Mouse (Mus musculus): ENCODE data around the gene Hck. TPM values are rescaled to one million over a fixed set of nuclear protein-coding genes. Genes with fewer than 3 reads are reported as not detected.

The Hck gene
- polyA plus RNA-seq, 1 experiment = 8.1 TPM

DNA sequence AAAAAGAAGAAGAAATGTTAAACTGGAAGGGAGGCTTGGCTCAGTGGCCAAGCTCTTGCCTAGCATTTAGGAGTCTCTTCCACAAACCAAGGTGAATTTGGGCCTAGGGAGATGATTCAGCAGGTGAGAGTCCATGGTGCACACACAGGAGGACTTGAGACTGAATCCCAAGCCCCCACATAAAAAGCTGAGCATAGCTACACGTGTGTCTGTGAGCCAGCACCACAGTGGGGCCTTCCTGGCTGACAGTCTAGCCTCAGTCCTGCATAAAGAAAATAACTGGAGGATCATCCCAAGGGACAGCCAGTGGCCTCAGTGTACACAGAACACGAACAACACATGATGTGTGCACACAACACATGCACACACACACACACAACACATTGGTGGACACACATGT is 19.0 kb upstream of the Hck start:
- H3K9me3 ChIP-seq = no peaks in the 10 kb centered on the region
- no peak for TF ChIP-seq FLI1 (IDR thresholded peaks at IDR 0.05; ENCODE audit: low read length)
- TF ChIP-seq GATA1 (IDR thresholded peaks at IDR 0.05; ENCODE audit: borderline replicate concordance, low read length) = no peak

DNA sequence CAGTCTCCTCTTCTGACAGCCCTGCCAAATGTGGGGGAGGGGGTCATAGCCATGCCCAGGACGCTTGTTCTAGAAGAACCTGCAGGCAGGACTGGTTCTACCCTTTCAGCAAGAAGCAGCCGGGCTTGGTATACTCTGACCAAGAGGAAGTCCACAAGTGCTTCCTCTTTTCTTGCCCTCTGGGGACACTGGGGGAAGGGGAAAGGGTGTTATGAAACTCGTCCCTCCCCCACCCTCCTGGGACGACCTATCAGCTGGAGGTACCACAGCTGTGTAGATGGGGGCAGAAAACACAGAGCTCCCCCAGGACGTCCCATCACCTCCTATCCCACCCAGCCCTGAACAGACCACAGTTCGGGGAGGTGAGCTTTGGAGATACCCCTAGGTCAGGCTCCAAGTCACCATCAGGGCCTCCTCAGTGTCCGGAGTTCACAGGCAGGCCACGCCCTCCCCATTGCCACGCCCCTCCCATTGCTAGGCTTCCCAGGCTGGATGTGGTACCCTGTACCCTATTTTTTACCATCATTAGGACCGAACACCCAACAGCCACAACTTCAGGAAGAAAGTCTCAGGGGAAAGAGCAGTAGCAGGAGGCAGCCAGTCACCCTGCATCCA is 17.6 kb upstream of the Hck start:
- peak overlapping the region; percentile 29 for H3K4me3 ChIP-seq (replicated peaks)

More for the DNA sequence above, 19.0 kb upstream of the Hck start:
- Histone ChIP-seq H3K36me3 (replicated peaks; ENCODE audit: low read length) (no peaks in the 10 kb centered on the region), H3K27me3 (replicated peaks) (peaks cover 9% of the 10 kb centered on the region), H3K4me1 (peaks cover 29% of the 10 kb centered on the region), H3K4me3 (replicated peaks) (no peak overlapping the region)

DNA sequence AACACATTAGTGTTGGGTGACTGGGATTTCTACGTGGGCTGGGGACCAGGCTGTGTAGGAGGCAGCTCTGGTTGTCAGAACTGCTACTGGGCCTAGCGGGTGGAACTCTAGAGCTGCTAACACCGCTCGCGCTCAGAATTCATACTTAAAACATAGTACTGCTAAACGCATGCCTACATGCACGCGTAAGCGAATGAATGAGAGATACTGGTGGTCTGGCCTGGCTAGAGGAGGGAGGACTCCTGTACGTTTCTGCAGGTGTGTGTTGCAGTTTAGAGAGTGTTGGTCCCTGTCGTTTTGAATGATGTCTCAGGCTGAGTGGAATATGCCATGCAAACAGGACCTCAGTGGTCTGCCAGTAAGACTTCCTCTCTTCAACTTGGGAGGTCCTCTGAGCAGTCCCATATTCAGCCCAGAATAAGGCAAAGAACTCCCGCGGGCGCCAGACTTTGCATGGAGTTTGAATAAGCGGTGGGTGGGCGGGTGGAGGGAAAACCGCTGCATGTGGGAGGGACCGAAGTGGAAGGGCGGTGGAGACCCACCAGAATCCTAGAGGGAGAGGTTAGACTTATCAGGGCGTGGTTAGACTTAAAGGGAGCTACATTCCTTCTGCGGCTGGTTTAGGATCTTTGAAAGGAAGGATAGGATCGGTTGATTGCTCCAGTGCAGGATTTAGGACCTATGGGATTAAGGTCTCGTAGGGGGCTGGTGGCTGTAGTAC is 1.1 kb upstream of the Hck start:
- Histone ChIP-seq H3K4me1 (peaks cover 12% of the 10 kb centered on the region), H3K9me3 (no peaks in the 10 kb centered on the region), H3K27me3 (replicated peaks) (peaks cover 94% of the 10 kb centered on the region), H3K36me3 (replicated peaks; ENCODE audit: low read length) (no peaks in the 10 kb centered on the region), H3K4me3 (replicated peaks) (no peak overlapping the region)
- TF ChIP-seq GATA1 (IDR thresholded peaks at IDR 0.05; ENCODE audit: borderline replicate concordance, low read length) = no peak
- TF ChIP-seq FLI1 (IDR thresholded peaks at IDR 0.05; ENCODE audit: low read length) = no peak

More for the DNA sequence above, 17.6 kb upstream of the Hck start:
- H3K4me1 ChIP-seq = peaks cover 22% of the 10 kb centered on the region
- no peaks in the 10 kb centered on the region for H3K9me3 ChIP-seq
- no peaks in the 10 kb centered on the region for H3K36me3 ChIP-seq (replicated peaks; ENCODE audit: low read length)
- no peak for TF ChIP-seq FLI1 (IDR thresholded peaks at IDR 0.05; ENCODE audit: low read length)
- TF ChIP-seq GATA1 (IDR thresholded peaks at IDR 0.05; ENCODE audit: borderline replicate concordance, low read length) = no peak
- peaks cover 9% of the 10 kb centered on the region for H3K27me3 ChIP-seq (replicated peaks)

DNA sequence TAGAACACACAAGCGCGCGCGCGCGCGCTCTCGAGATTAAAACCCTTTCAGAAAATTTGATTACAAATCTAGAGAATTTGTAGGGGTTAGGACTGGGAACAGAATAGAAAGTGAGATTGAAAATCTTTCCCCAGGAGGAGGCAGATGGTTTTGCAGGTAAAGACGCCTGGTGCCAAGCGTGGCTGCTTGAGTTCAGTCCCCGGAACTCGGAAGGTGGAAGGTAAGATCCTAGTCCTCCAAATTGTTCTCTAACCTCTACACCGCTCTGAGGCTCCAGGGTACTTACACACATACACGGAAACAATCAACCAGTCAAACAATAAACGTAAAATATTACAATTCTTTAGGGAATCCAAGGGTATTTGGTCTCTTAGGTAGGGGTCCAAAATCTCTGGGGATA is 466 bp upstream of the Hck start:
- TF ChIP-seq FLI1 (IDR thresholded peaks at IDR 0.05; ENCODE audit: low read length) (no peak), GATA1 (IDR thresholded peaks at IDR 0.05; ENCODE audit: borderline replicate concordance, low read length) (no peak)
- Histone ChIP-seq H3K27me3 (replicated peaks) (peaks cover 95% of the 10 kb centered on the region), H3K36me3 (replicated peaks; ENCODE audit: low read length) (no peaks in the 10 kb centered on the region), H3K4me1 (peaks cover 12% of the 10 kb centered on the region), H3K4me3 (replicated peaks) (no peak overlapping the region), H3K9me3 (no peaks in the 10 kb centered on the region)

DNA sequence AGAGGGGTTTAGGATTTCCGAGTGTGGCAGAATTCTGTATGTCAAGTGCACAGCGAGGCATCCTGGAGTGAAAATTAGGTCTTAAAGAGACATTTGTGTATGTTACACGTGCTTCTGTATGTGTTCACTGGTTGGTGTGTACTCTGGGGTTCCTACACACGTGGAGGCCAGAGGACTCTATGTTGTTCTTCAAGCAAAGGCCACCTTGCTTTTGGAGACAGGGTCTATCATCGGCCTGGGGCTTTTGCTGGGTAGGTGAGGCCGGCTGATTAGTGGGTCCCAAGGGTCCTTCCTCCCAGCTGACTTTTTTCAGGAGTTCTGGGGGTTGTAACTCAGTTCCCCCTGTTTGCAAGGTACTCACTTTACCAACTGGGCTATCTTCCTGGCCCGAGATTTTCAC is 1.3 kb downstream of the Hck start:
- H3K27me3 ChIP-seq (replicated peaks) = peaks cover 95% of the 10 kb centered on the region
- peak overlapping the region; percentile 89 for H3K4me3 ChIP-seq (replicated peaks)
- H3K36me3 ChIP-seq (replicated peaks; ENCODE audit: low read length) = no peaks in the 10 kb centered on the region
- peaks cover 12% of the 10 kb centered on the region for H3K4me1 ChIP-seq
- H3K9me3 ChIP-seq = no peaks in the 10 kb centered on the region
- TF ChIP-seq FLI1 (IDR thresholded peaks at IDR 0.05; ENCODE audit: low read length) (no peak), GATA1 (IDR thresholded peaks at IDR 0.05; ENCODE audit: borderline replicate concordance, low read length) (no peak)

DNA sequence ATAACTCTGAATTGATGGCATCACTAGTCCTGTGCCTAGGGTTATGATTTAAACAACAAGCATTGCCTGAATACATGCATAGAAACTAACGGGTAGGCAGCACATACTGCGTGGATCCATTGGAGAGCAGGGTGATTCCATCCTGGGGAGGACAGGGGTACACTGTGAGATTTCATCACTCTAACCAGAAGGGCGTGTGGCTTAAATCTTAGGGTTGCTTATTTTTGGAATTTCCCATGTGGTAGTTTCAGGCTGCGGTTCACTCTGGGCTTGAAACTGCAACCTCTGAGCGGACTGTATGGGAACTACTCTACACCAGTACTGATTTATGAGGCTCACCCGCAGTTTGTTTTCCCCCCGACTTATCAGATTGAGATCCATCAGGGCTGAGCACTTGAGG is 3.0 kb downstream of the Hck start:
- H3K27me3 ChIP-seq (replicated peaks) = peaks cover 82% of the 10 kb centered on the region
- TF ChIP-seq FLI1 (IDR thresholded peaks at IDR 0.05; ENCODE audit: low read length) = no peak
- no peak for TF ChIP-seq GATA1 (IDR thresholded peaks at IDR 0.05; ENCODE audit: borderline replicate concordance, low read length)
- H3K4me3 ChIP-seq (replicated peaks) = peak overlapping the region; percentile 44
- peaks cover 26% of the 10 kb centered on the region for H3K4me1 ChIP-seq
- H3K36me3 ChIP-seq (replicated peaks; ENCODE audit: low read length) = no peaks in the 10 kb centered on the region
- no peaks in the 10 kb centered on the region for H3K9me3 ChIP-seq

DNA sequence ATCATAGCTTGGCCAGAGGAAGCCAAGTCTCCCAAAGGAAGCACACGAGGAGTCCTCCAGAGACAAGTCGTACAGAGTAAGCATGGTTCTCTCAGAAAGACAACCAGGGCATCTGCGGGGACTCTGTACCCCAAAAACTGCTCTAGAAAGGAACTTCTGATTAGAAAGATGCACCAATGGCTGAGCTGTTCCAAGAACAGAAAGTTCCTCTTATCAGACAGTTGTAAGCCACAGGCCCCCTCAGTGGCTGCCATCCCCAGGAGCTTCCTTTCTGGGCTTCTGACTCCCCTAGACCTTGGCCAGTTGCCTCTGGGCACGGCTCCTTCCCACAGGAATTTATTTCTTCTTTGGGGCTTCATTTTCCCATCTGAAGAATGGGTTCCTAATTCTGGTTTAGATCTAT is 7.4 kb downstream of the Hck start:
- no peak for TF ChIP-seq GATA1 (IDR thresholded peaks at IDR 0.05; ENCODE audit: borderline replicate concordance, low read length)
- TF ChIP-seq FLI1 (IDR thresholded peaks at IDR 0.05; ENCODE audit: low read length) = no peak
- Histone ChIP-seq H3K4me3 (replicated peaks) (no peak overlapping the region), H3K36me3 (replicated peaks; ENCODE audit: low read length) (no peaks in the 10 kb centered on the region), H3K27me3 (replicated peaks) (peaks cover 43% of the 10 kb centered on the region), H3K4me1 (peaks cover 22% of the 10 kb centered on the region), H3K9me3 (no peaks in the 10 kb centered on the region)

DNA sequence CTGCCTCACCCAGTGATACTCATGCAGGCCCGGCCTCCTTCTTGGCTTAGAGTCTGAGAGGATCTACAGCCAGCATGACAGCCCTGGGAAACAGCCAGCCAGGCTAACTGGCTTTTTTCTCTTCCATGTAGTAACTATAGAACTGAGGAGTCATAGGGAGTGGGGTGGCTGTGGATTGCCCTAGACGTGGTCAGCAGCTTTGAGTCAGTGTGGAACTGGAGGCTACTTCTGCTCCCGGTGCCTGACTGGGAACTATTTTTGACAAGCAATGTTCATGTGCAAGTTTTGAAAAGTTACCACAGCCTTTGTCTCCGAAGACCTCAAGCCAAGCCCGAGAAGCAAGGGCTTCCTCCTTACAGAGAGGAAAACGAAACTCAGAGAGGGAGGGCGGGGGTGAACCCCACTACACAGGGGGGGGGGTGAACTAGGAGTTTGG is 8.8 kb downstream of the Hck start:
- peaks cover 39% of the 10 kb centered on the region for H3K27me3 ChIP-seq (replicated peaks)
- peaks cover 27% of the 10 kb centered on the region for H3K4me1 ChIP-seq
- no peaks in the 10 kb centered on the region for H3K36me3 ChIP-seq (replicated peaks; ENCODE audit: low read length)
- H3K4me3 ChIP-seq (replicated peaks) = peak overlapping the region; percentile 62
- H3K9me3 ChIP-seq = no peaks in the 10 kb centered on the region
- TF ChIP-seq FLI1 (IDR thresholded peaks at IDR 0.05; ENCODE audit: low read length) (no peak), GATA1 (IDR thresholded peaks at IDR 0.05; ENCODE audit: borderline replicate concordance, low read length) (no peak)

DNA sequence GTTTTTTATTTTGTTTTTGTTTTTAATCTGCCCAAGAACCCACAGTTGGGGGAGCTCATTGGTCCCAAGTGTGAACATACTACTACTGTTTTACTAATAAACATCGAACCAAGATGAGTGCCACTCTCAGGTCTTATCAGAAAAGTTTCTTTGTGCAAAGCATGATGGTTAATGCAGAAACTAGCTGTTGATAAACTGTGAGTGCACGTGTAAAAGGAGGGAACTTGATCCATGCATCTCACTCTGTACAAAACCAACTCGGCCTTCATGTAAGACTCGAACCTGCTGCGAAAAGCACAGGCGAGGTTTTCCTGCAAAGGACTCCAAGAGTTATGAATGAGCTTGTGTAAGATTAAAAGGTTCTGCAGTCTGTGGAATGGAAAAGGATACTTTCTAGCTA is 11.2 kb downstream of the Hck start:
- peaks cover 27% of the 10 kb centered on the region for H3K4me1 ChIP-seq
- H3K4me3 ChIP-seq (replicated peaks) = no peak overlapping the region
- peaks cover 5% of the 10 kb centered on the region for H3K9me3 ChIP-seq
- TF ChIP-seq FLI1 (IDR thresholded peaks at IDR 0.05; ENCODE audit: low read length) (no peak), GATA1 (IDR thresholded peaks at IDR 0.05; ENCODE audit: borderline replicate concordance, low read length) (no peak)
- H3K36me3 ChIP-seq (replicated peaks; ENCODE audit: low read length) = peaks cover 3% of the 10 kb centered on the region
- peaks cover 39% of the 10 kb centered on the region for H3K27me3 ChIP-seq (replicated peaks)

DNA sequence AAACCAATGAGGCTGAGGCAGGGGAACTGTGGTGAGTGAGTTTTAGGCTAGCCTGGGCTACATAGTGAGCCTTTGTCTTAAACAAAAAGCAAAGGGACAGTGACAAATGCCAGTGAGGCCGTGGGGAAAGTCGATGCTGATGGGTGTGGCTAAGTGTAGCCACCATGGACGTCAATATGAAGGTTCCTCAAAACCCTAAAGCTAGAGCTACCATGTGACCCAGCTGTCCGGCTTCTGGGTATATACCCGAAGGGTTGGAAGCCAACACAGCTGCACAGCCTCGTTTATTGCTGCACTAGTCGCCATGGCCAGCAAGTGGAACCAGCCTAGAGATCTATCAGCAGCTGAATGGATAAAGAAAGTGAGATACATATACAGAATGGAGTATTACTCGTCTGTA is 11.9 kb downstream of the Hck start:
- TF ChIP-seq GATA1 (IDR thresholded peaks at IDR 0.05; ENCODE audit: borderline replicate concordance, low read length) (no peak), FLI1 (IDR thresholded peaks at IDR 0.05; ENCODE audit: low read length) (no peak)
- peaks cover 39% of the 10 kb centered on the region for H3K27me3 ChIP-seq (replicated peaks)
- peaks cover 24% of the 10 kb centered on the region for H3K4me1 ChIP-seq

More for the DNA sequence above, 11.9 kb downstream of the Hck start:
- Histone ChIP-seq H3K4me3 (replicated peaks) (no peak overlapping the region), H3K36me3 (replicated peaks; ENCODE audit: low read length) (peaks cover 3% of the 10 kb centered on the region), H3K9me3 (peaks cover 10% of the 10 kb centered on the region)

Data from megakaryocyte, embryonic 14.5 days (primary cell).